Mouse (Mus musculus) spleen, adult 18-20 months (tissue): ENCODE data around the gene Chek1.

Experiments used
- DNase-seq, 2 experiments: peaks; one replicate each; pipeline ENCODE4 v3.0.0; 2022; ENCODE audit warnings: mixed read lengths in 2 of 2

Gene Chek1

GRCm38 (mm10) chr9:36727034-36727755, at the start of gene Chek1:
Chek1 (minus strand) TSS chr9:36727065.
- no peak for DNase-seq

- DNase-seq: no peak
Measured at GRCm38 (mm10) chr9:36769048-36769413, 42.2 kb upstream of the Chek1 start.

- peak; percentile 26 to 54 for DNase-seq
Measured at GRCm38 (mm10) chr9:36768156-36769047, 41.5 kb upstream of the Chek1 start.

GRCm38 (mm10) chr9:36767203-36768143, 40.6 kb upstream of the Chek1 start, which contains the start of gene Stt3a:
Stt3a (minus strand) TSS chr9:36767679.
- peak; percentile 88 to 96 for DNase-seq

GRCm38 (mm10) chr9:36764378-36764777, 37.5 kb upstream of the Chek1 start:
- DNase-seq: no peak

GRCm38 (mm10) chr9:36726131-36727033, 483 bp downstream of the Chek1 start:
- peak; percentile 77 to 86 for DNase-seq

GRCm38 (mm10) chr9:36716624-36717023, 10.2 kb downstream of the Chek1 start:
- no peak for DNase-seq

- DNase-seq: no peak
Measured at GRCm38 (mm10) chr9:36707304-36707703, 19.6 kb downstream of the Chek1 start.

- DNase-seq: no peak
Measured at GRCm38 (mm10) chr9:36705923-36706322, 20.9 kb downstream of the Chek1 start.

GRCm38 (mm10) chr9:36694276-36694675, 32.6 kb downstream of the Chek1 start:
- DNase-seq: no peak

GRCm38 (mm10) chr9:36692920-36693319, 33.9 kb downstream of the Chek1 start, which contains the start of gene Acrv1:
Acrv1 (plus strand) TSS chr9:36693220.
- no peak for DNase-seq

GRCm38 (mm10) chr9:36687329-36687728, 39.5 kb downstream of the Chek1 start:
- no peak for DNase-seq

GRCm38 (mm10) chr9:36681424-36681823, 45.4 kb downstream of the Chek1 start:
- DNase-seq: no peak
